In the genomic region with DNA sequence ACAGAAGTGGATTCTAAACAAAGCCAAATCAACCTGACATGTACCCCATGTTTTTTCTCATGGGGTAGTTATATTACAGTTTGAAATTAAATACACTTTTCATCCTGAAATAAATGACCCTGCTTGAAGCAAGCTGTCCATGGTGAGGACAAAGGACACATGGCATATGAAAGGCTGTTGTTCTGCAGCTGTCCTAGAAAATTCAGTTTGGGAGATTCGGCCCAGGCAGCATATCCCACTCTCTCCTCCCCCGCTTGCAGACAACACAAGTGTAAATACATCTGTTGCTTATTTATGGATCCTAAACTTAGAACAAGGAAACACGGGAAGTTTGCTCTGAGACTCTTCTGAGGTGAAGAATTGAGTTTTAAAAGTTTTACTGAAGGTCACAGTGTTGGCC, we compare ENCODE assay signal across 23 mouse cellular contexts.
"Had no signal": no experiment of that assay in that cellular context is flagged by ENCODE, and none has a peak within 500 bp of the region (broad histone marks: within the 10 kb centered on the region; RNA-seq: fewer than 3 reads in every experiment).

No protein-coding gene starts in this region.

- ATAC-seq: forebrain, postnatal 0 days; hindbrain, postnatal 0 days; liver, embryonic 12.5 days had no signal

- H3K36me3 ChIP-seq: heart, embryonic 13.5 days; heart, embryonic 15.5 days; hindbrain, embryonic 13.5 days; hindbrain, embryonic 15.5 days; limb, embryonic 12.5 days; limb, embryonic 15.5 days; liver, embryonic 12.5 days had no signal

- DNase-seq: forebrain, postnatal 0 days; gastrocnemius, postnatal 14 days; gastrocnemius, postnatal 36 days; heart, adult 18-20 months; heart, postnatal 14 days; heart, postnatal 36 days; kidney, adult 11 months; kidney, adult 8-10 months; kidney, postnatal 14 days; kidney, postnatal 36 days; layer of hippocampus, adult 9-11 months; layer of hippocampus, postnatal 36 days; left cerebral cortex, postnatal 4 days had no signal

- H3K9me3 ChIP-seq: heart, embryonic 13.5 days; heart, embryonic 15.5 days; hindbrain, embryonic 13.5 days; hindbrain, embryonic 15.5 days; limb, embryonic 12.5 days; limb, embryonic 15.5 days; liver, embryonic 12.5 days had no signal

- H3K9ac ChIP-seq: forebrain, postnatal 0 days; heart, embryonic 13.5 days; heart, embryonic 15.5 days; hindbrain, embryonic 13.5 days; hindbrain, embryonic 15.5 days; limb, embryonic 12.5 days; limb, embryonic 15.5 days; liver, embryonic 12.5 days; liver, embryonic 14.5 days had no signal

- H3K4me3 ChIP-seq: heart, embryonic 13.5 days; heart, embryonic 15.5 days; hindbrain, embryonic 13.5 days; hindbrain, embryonic 15.5 days; limb, embryonic 12.5 days; limb, embryonic 15.5 days; liver, embryonic 12.5 days had no signal

- H3K4me1 ChIP-seq: heart, embryonic 13.5 days; heart, embryonic 15.5 days; hindbrain, embryonic 13.5 days; hindbrain, embryonic 15.5 days; limb, embryonic 12.5 days; limb, embryonic 15.5 days; liver, embryonic 12.5 days had no signal

- H3K27ac ChIP-seq: heart, embryonic 13.5 days; heart, embryonic 15.5 days; hindbrain, embryonic 13.5 days; hindbrain, embryonic 15.5 days; hindbrain, postnatal 0 days; limb, embryonic 12.5 days; limb, embryonic 15.5 days; liver, embryonic 12.5 days; liver, embryonic 14.5 days had no signal

- H3K4me2 ChIP-seq: heart, embryonic 11.5 days; heart, embryonic 13.5 days; heart, embryonic 15.5 days; hindbrain, embryonic 13.5 days; hindbrain, embryonic 15.5 days; limb, embryonic 12.5 days; limb, embryonic 15.5 days; liver, embryonic 12.5 days had no signal

- H3K27me3 ChIP-seq: heart, embryonic 13.5 days; heart, embryonic 15.5 days; hindbrain, embryonic 13.5 days; hindbrain, embryonic 15.5 days; limb, embryonic 12.5 days; limb, embryonic 15.5 days; liver, embryonic 12.5 days had no signal
